Mouse (Mus musculus): ENCODE results near the gene Dgkh. TPM values are rescaled to one million over a fixed set of nuclear protein-coding genes. Genes with fewer than 3 reads are reported as not detected.

Dgkh gene
- total RNA-seq, 1 experiment, result 8.2 TPM

- Histone ChIP-seq H3K36me3 (ENCODE audit: control insufficient read depth, insufficient read depth, low read length, poor library complexity, severe bottlenecking) (no peaks in the 10 kb centered on the region), H3K27ac (ENCODE audit: insufficient read depth, low read depth, low read length, poor library complexity, severe bottlenecking) (no peak overlapping the region), H3K9ac (ENCODE audit: insufficient read depth, low read depth, low read length, poor library complexity, severe bottlenecking) (no peak overlapping the region), H3K4me1 (ENCODE audit: control insufficient read depth in 2 of 2, insufficient read depth in 2 of 2, low read length in 2 of 2, poor library complexity in 1 of 2) (peaks cover 0 to 1% of the 10 kb centered on the region in 2 experiments; a peak in 2 of 4 replicates), H3K9me3 (ENCODE audit: control insufficient read depth, insufficient read depth, low read depth, low read length) (no peaks in the 10 kb centered on the region), H3K4me3 (ENCODE audit: insufficient read depth in 1 of 2, low read depth in 1 of 2, low read length in 2 of 2, poor library complexity in 1 of 2, severe bottlenecking in 1 of 2) (no peak overlapping the region)
- TF ChIP-seq ZNF384 (IDR thresholded peaks at IDR 0.05; ENCODE audit: low read depth, low read length) (no peak), CHD2 (IDR thresholded peaks at IDR 0.05; ENCODE audit: low read depth, low read length) (no peak), MAFK (IDR thresholded peaks at IDR 0.05; ENCODE audit: insufficient read depth, low read depth, low read length) (no peak), ZC3H11A (IDR thresholded peaks at IDR 0.05; ENCODE audit: borderline replicate concordance, low read depth, low read length) (no peak), HCFC1 (IDR thresholded peaks at IDR 0.05; ENCODE audit: borderline replicate concordance, insufficient read depth, low read length) (no peak)
- DNase-seq (ENCODE audit: low read depth, low spot score), result no peak
- in situ Hi-C loops (cut with MboI; ENCODE audit: low sequenced_read_pairs in 2 of 2, unreplicated experiment in 2 of 2), result no loop called here
These were observed 22.7 kb upstream of the Dgkh start for GRCm38 (mm10) chr14:78755316-78755715.

- in situ Hi-C loops (cut with MboI; ENCODE audit: low sequenced_read_pairs in 2 of 2, unreplicated experiment in 2 of 2), result no loop called here
These were observed 16.1 kb upstream of the Dgkh start for GRCm38 (mm10) chr14:78748692-78749091.

DNA sequence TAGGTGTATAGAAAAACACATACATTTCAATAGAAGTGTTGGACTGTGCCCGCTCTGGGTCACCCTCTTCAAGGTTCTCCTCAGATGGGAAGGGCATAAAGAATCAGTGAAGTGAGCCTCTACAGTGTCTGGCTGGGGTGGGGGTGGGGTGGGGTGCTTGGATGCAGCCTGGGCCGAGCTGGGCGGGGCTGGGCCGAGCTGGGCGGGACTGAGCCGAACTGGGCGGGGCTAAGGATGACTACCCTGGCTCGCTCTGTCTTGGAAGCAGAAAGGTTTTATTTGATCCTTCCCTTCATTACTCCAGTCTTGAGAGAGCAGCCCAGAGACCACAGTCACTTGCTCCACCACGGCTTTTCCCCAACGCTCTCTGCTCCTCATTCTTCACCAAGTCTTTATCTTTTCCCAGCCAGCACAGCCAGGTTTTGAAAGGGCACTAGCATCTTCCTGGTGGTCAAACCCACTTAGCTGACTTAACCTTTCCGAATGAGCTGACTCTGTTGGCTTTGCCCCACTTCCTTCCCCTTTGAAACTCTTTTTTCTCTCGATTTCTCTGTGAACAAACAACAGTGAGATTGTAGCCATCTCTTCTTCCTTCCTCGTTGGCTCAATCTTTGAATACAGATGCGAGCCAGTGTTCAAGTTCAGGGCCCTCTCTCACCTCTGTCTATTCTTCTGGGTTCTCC, 15.5 kb upstream of the Dgkh start:
- Histone ChIP-seq H3K4me1 (ENCODE audit: control insufficient read depth in 2 of 2, insufficient read depth in 2 of 2, low read length in 2 of 2, poor library complexity in 1 of 2) (peaks cover 0 to 3% of the 10 kb centered on the region in 2 experiments; a peak in 2 of 4 replicates), H3K27ac (ENCODE audit: insufficient read depth, low read depth, low read length, poor library complexity, severe bottlenecking) (no peak overlapping the region), H3K9ac (ENCODE audit: insufficient read depth, low read depth, low read length, poor library complexity, severe bottlenecking) (no peak overlapping the region), H3K36me3 (ENCODE audit: control insufficient read depth, insufficient read depth, low read length, poor library complexity, severe bottlenecking) (no peaks in the 10 kb centered on the region), H3K9me3 (ENCODE audit: control insufficient read depth, insufficient read depth, low read depth, low read length) (no peaks in the 10 kb centered on the region), H3K4me3 (ENCODE audit: insufficient read depth in 1 of 2, low read depth in 1 of 2, low read length in 2 of 2, poor library complexity in 1 of 2, severe bottlenecking in 1 of 2) (no peak overlapping the region)
- in situ Hi-C loops (cut with MboI; ENCODE audit: low sequenced_read_pairs in 2 of 2, unreplicated experiment in 2 of 2), result no loop called here
- DNase-seq (ENCODE audit: low read depth, low spot score), result no peak
- TF ChIP-seq CHD2 (IDR thresholded peaks at IDR 0.05; ENCODE audit: low read depth, low read length) (no peak), MAFK (IDR thresholded peaks at IDR 0.05; ENCODE audit: insufficient read depth, low read depth, low read length) (no peak), HCFC1 (IDR thresholded peaks at IDR 0.05; ENCODE audit: borderline replicate concordance, insufficient read depth, low read length) (no peak), ZNF384 (IDR thresholded peaks at IDR 0.05; ENCODE audit: low read depth, low read length) (no peak)

More at GRCm38 (mm10) chr14:78748692-78749091, 16.1 kb upstream of the Dgkh start:
- TF ChIP-seq ZNF384 (IDR thresholded peaks at IDR 0.05; ENCODE audit: low read depth, low read length), result no peak
- no peak for DNase-seq (ENCODE audit: low read depth, low spot score)
- Histone ChIP-seq H3K36me3 (ENCODE audit: control insufficient read depth, insufficient read depth, low read length, poor library complexity, severe bottlenecking) (no peaks in the 10 kb centered on the region), H3K4me3 (ENCODE audit: insufficient read depth in 1 of 2, low read depth in 1 of 2, low read length in 2 of 2, poor library complexity in 1 of 2, severe bottlenecking in 1 of 2) (no peak overlapping the region), H3K4me1 (ENCODE audit: control insufficient read depth in 2 of 2, insufficient read depth in 2 of 2, low read length in 2 of 2, poor library complexity in 1 of 2) (peaks cover 0 to 3% of the 10 kb centered on the region in 2 experiments; a peak in 2 of 4 replicates), H3K9me3 (ENCODE audit: control insufficient read depth, insufficient read depth, low read depth, low read length) (no peaks in the 10 kb centered on the region), H3K27ac (ENCODE audit: insufficient read depth, low read depth, low read length, poor library complexity, severe bottlenecking) (no peak overlapping the region), H3K9ac (ENCODE audit: insufficient read depth, low read depth, low read length, poor library complexity, severe bottlenecking) (no peak overlapping the region)

- Histone ChIP-seq H3K9me3 (ENCODE audit: control insufficient read depth, insufficient read depth, low read depth, low read length) (no peaks in the 10 kb centered on the region), H3K4me3 (ENCODE audit: insufficient read depth in 1 of 2, low read depth in 1 of 2, low read length in 2 of 2, poor library complexity in 1 of 2, severe bottlenecking in 1 of 2) (no peak overlapping the region), H3K9ac (ENCODE audit: insufficient read depth, low read depth, low read length, poor library complexity, severe bottlenecking) (no peak overlapping the region), H3K4me1 (ENCODE audit: control insufficient read depth in 2 of 2, insufficient read depth in 2 of 2, low read length in 2 of 2, poor library complexity in 1 of 2) (peaks cover 0 to 6% of the 10 kb centered on the region in 2 experiments; a peak in 2 of 4 replicates), H3K36me3 (ENCODE audit: control insufficient read depth, insufficient read depth, low read length, poor library complexity, severe bottlenecking) (no peaks in the 10 kb centered on the region), H3K27ac (ENCODE audit: insufficient read depth, low read depth, low read length, poor library complexity, severe bottlenecking) (no peak overlapping the region)
- in situ Hi-C loops (cut with MboI; ENCODE audit: low sequenced_read_pairs in 2 of 2, unreplicated experiment in 2 of 2), result no loop called here
- TF ChIP-seq CHD2 (IDR thresholded peaks at IDR 0.05; ENCODE audit: low read depth, low read length), result no peak
- no peak for TF ChIP-seq HCFC1 (IDR thresholded peaks at IDR 0.05; ENCODE audit: borderline replicate concordance, insufficient read depth, low read length)
- TF ChIP-seq MAFK (IDR thresholded peaks at IDR 0.05; ENCODE audit: insufficient read depth, low read depth, low read length), result no peak
- TF ChIP-seq ZC3H11A (IDR thresholded peaks at IDR 0.05; ENCODE audit: borderline replicate concordance, low read depth, low read length), result no peak
- no peak for TF ChIP-seq ZNF384 (IDR thresholded peaks at IDR 0.05; ENCODE audit: low read depth, low read length)
- no peak for DNase-seq (ENCODE audit: low read depth, low spot score)
These were observed 14.9 kb upstream of the Dgkh start for GRCm38 (mm10) chr14:78747454-78747853.

DNA sequence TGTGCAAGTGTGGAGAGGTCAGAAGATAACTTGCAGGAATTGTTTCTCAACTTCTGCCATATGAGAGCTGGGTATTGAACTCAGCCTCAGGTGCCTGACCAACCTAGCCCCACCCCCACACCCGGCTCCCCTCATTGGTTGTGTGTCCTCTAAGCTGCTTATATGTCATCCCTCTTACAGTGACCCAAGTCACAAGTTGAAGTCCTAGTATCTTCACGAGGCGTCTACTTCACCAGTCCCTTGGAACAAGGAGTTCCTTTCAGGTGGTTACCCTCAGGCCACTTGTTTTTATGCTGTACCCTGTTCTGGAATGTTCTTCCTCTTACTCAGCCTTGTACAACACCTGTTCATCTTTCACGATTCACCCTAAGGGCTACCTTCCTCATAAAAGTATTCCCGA, 2.0 kb upstream of the Dgkh start:
- Histone ChIP-seq H3K36me3 (ENCODE audit: control insufficient read depth, insufficient read depth, low read length, poor library complexity, severe bottlenecking) (no peaks in the 10 kb centered on the region), H3K27ac (ENCODE audit: insufficient read depth, low read depth, low read length, poor library complexity, severe bottlenecking) (no peak overlapping the region), H3K4me1 (ENCODE audit: control insufficient read depth in 2 of 2, insufficient read depth in 2 of 2, low read length in 2 of 2, poor library complexity in 1 of 2) (peaks cover 1 to 3% of the 10 kb centered on the region in 2 experiments; a peak in 2 of 4 replicates), H3K9me3 (ENCODE audit: control insufficient read depth, insufficient read depth, low read depth, low read length) (no peaks in the 10 kb centered on the region), H3K9ac (ENCODE audit: insufficient read depth, low read depth, low read length, poor library complexity, severe bottlenecking) (no peak overlapping the region), H3K4me3 (ENCODE audit: insufficient read depth in 1 of 2, low read depth in 1 of 2, low read length in 2 of 2, poor library complexity in 1 of 2, severe bottlenecking in 1 of 2) (no peak overlapping the region)
- TF ChIP-seq MAFK (IDR thresholded peaks at IDR 0.05; ENCODE audit: insufficient read depth, low read depth, low read length) (no peak), ZC3H11A (IDR thresholded peaks at IDR 0.05; ENCODE audit: borderline replicate concordance, low read depth, low read length) (no peak), CHD2 (IDR thresholded peaks at IDR 0.05; ENCODE audit: low read depth, low read length) (no peak), HCFC1 (IDR thresholded peaks at IDR 0.05; ENCODE audit: borderline replicate concordance, insufficient read depth, low read length) (no peak), ZNF384 (IDR thresholded peaks at IDR 0.05; ENCODE audit: low read depth, low read length) (no peak)
- in situ Hi-C loops (cut with MboI; ENCODE audit: low sequenced_read_pairs in 2 of 2, unreplicated experiment in 2 of 2), result no loop called here
- DNase-seq (ENCODE audit: low read depth, low spot score), result no peak

Data from ES-E14 (cell line).